Mouse (Mus musculus): ENCODE data around the gene Pabpc4.

- TF ChIP-seq CTCF (IDR thresholded peaks at IDR 0.05; ENCODE audit: low read depth, low read length) (no peak), GATA1 (IDR thresholded peaks at IDR 0.05; ENCODE audit: borderline replicate concordance, low read length) (no peak), POLR2AphosphoS5 (IDR thresholded peaks at IDR 0.05; ENCODE audit: insufficient replicate concordance, low read depth, low read length) (no peak)
Measured at GRCm38 (mm10) chr4:123328946-123329345, 66.8 kb downstream of the Pabpc4 start.
